Mouse (Mus musculus) heart, postnatal 0 days (tissue): ENCODE data around the gene Ccm2l. TPM values are rescaled to one million over a fixed set of nuclear protein-coding genes. Genes with fewer than 3 reads are reported as not detected.

Experiments used
- ATAC-seq: fragments of 200-750 bp; cut with Nextera tagmentation; 2 replicates; pipeline ENCODE4 v1.8.0; 2017; ENCODE audit warnings: low read depth, moderate number of reproducible peaks, moderate library complexity; ENCODE audit not compliant: insufficient read depth
- DNase-seq: peaks from one replicate; pipeline ENCODE4 v3.0.0-alpha.2; 2016; ENCODE audit warnings: low spot score
- H3K27ac ChIP-seq: fragments of 300-500 bp; sonication (generic); 2 replicates; pipeline ENCODE4 v1.5.1; 2014; ENCODE audit warnings: low read depth, mild to moderate bottlenecking
- H3K27me3 ChIP-seq: fragments of 300-500 bp; sonication (generic); 2 replicates; pipeline ENCODE4 v1.6.1; 2014; ENCODE audit warnings: low read length, mixed read lengths; ENCODE audit not compliant: control insufficient read depth, insufficient read depth
- H3K36me3 ChIP-seq: fragments of 300-500 bp; sonication (generic); replicated peaks from 2 replicates; pipeline ENCODE4 v1.6.1; 2014; ENCODE audit warnings: low read length, mixed read lengths; ENCODE audit not compliant: control insufficient read depth, insufficient read depth
- H3K4me1 ChIP-seq: fragments of 300-500 bp; sonication (generic); 2 replicates; pipeline ENCODE4 v1.6.1; 2014; ENCODE audit warnings: antibody characterized with exemption; ENCODE audit not compliant: control insufficient read depth, insufficient read depth
- H3K4me2 ChIP-seq: fragments of 300-500 bp; sonication (generic); 2 replicates; pipeline ENCODE4 v1.6.1; 2014; ENCODE audit warnings: low read depth, mild to moderate bottlenecking, low read length, moderate library complexity
- H3K4me3 ChIP-seq: fragments of 300-500 bp; sonication (generic); 2 replicates; pipeline ENCODE4 v1.5.1; 2014; ENCODE audit warnings: low read depth, low read length
- H3K9ac ChIP-seq: fragments of 300-500 bp; sonication (generic); replicated peaks from 2 replicates; pipeline ENCODE4 v1.6.1; 2014; ENCODE audit warnings: low read depth, low read length, mixed read lengths
- H3K9me3 ChIP-seq: fragments of 300-500 bp; sonication (generic); replicated peaks from 2 replicates; pipeline ENCODE4 v1.6.1; 2016; ENCODE audit warnings: low read length; ENCODE audit not compliant: control insufficient read depth
- CTCF ChIP-seq: IDR thresholded peaks from 2 replicates; pipeline ENCODE4 v1.5.1; 2016; ENCODE audit warnings: antibody characterized with exemption, control low read depth, low read depth
- EP300 ChIP-seq: IDR thresholded peaks from 2 replicates; pipeline ENCODE4 v1.6.1; 2016; ENCODE audit warnings: antibody characterized with exemption, low read depth
- WGBS: fragments of 180-500 bp; shearing (Covaris S2); extraction: QIAGEN DNeasy Blood & Tissue Kit; methylation state at CpG from one replicate; pipeline ENCODE4 v1.1.7; 2014; 5-methylcytosine and 5-hydroxymethylcytosine counted together
- polyA plus RNA-seq: library from polyadenylated mRNA; unstranded; fragments of >200 nt; fragmentation: Nextera tagmentation; extraction: Ambion mirVana; gene quantifications from 2 replicates; pipeline ENCODE4 v1.2.1, GENCODE M21; 2015
- total RNA-seq: library from RNA; depleted of rRNA; stranded (reverse); fragments of >200 nt; gene quantifications from 2 replicates; pipeline ENCODE4 v1.2.3, GENCODE M21; 2014; ENCODE audit warnings: low replicate concordance

Gene Ccm2l
- total and polyA plus RNA-seq, 2 experiments from 2014 or later, result 4.3 to 32.4 TPM

DNA sequence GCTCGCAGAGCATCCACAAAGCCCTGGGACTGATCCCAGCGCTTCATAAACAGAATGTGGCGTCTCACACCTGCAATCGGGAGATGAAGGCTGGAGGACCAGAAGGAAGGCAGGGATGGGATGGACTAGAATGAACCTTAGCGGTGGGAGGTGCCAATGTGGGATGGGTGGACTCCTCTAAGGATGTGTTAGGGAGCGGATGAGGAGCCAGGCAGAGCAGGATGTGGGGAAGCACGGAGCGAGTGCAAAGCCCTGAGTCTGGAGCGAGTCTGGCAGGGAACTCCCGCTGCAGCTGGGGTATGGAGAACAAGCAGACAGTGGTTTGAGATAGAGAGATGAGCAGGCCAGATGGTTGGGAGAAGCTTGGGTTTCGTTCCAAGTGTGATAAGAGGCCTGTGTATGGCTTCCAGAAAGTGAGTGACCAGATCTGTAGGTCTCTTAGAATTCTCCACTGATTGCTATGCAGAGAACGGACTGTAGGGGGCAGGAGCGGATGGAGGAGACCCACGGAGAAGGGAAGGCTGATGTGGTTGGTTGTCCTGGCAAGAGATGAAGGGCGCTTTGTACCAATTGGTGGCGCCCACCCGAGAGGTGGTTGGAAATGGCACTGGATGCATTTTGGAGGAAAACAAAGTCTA, 17.8 kb upstream of the Ccm2l start:
- Histone ChIP-seq H3K36me3 (no peaks in the 10 kb centered on the region), H3K4me3 (no peak overlapping the region), H3K27ac (no peak overlapping the region), H3K4me1 (no peaks in the 10 kb centered on the region), H3K4me2 (no peak overlapping the region), H3K27me3 (peaks cover 18% of the 10 kb centered on the region), H3K9me3 (no peaks in the 10 kb centered on the region), H3K9ac (no peak overlapping the region)
- DNase-seq (peak; percentile 52), ATAC-seq (peak; percentile 36; the same call in 1 of the 2 replicates)
- WGBS, result 32% methylated on average over 17 of the region's 17 CpGs
- TF ChIP-seq EP300 (no peak), CTCF (peak; percentile 81)

DNA sequence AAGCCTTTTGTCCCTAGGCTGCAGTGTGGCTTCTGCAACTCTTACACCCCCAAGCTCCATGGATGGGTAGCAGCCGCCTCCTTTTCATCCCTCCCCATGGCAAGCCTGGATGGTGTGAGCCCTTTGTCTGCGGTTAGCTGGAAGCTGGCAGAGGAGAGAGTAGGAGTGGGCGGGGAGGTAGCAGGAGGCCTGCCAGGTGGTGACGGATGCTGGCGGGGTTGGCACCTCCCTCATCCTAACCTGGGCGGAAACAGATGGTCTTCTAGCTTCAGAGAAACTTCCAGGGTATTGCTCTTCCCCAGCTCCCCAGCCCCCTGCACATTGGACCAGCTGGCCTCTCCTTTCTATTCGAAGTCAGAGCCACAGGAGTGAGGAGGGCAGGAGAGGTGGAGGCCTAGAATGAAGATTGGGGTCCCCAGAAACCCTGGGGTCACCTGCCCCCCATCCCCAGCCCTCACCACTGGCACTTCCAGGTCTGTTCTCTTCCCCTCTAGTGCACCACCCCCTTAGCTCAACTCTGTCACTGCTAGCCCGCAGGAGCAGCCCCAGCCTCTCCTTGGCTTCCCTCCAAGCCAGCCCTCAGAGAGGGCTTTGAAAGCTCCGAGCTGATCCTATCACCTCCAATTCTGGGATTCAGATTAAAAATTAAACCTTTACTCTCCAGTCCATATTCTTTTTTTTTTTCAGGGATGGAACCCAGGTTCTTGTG, 16.3 kb upstream of the Ccm2l start:
- TF ChIP-seq EP300 (no peak), CTCF (no peak)
- H3K4me1 ChIP-seq, result no peaks in the 10 kb centered on the region
- no peak overlapping the region for H3K4me2 ChIP-seq
- no peaks in the 10 kb centered on the region for H3K36me3 ChIP-seq
- no peak for DNase-seq
- H3K4me3 ChIP-seq, result no peak overlapping the region
- no peak overlapping the region for H3K9ac ChIP-seq
- 17% methylated on average over 9 of the region's 9 CpGs for WGBS
- H3K9me3 ChIP-seq, result no peaks in the 10 kb centered on the region
- no peak for ATAC-seq
- H3K27ac ChIP-seq, result no peak overlapping the region
- H3K27me3 ChIP-seq, result peaks cover 24% of the 10 kb centered on the region

DNA sequence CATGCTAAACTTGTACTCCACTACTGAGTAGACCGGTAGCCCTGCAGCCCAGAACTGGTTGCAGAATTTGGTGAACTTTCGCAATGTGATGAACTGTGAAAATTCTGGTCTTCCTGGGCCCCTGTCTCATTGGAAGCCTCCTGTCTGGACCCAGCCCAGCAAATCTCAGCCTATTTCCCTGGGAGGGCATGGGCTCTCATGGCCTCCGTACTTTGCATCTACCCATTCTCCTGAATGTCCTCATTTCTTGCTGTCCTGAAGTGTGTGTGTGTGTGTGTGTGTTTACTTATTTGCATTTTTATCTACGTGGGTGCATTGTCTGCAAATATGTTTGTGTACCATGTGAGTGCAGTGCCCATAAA, 15.8 kb upstream of the Ccm2l start:
- H3K4me2 ChIP-seq, result no peak overlapping the region
- H3K27me3 ChIP-seq, result peaks cover 27% of the 10 kb centered on the region
- DNase-seq (no peak), ATAC-seq (no peak)
- TF ChIP-seq EP300, result no peak
- H3K4me1 ChIP-seq, result no peaks in the 10 kb centered on the region
- H3K9me3 ChIP-seq, result no peaks in the 10 kb centered on the region
- no peak overlapping the region for H3K27ac ChIP-seq
- H3K4me3 ChIP-seq, result no peak overlapping the region
- WGBS, result 76% methylated on average over 4 of the region's 4 CpGs
- H3K36me3 ChIP-seq, result no peaks in the 10 kb centered on the region
- H3K9ac ChIP-seq, result no peak overlapping the region

DNA sequence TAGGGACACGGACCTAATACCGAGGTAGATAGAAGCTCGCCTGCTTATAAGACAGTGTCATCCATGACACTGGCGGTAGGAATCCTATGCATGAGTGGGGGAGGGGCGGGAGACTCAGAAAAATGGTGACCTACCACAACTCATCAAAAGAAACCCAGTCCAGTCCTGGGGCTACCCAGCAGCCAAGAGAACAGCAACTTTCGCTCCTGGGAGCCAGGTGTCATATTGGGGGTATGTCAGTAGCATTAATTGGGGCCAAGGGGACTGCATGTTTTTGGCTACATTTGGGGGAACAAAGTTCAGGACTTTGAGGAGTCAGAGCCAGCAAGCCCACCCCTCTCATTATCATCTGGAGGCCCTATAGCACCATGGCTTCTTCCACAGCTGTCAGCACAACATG, 14.7 kb upstream of the Ccm2l start:
- Histone ChIP-seq H3K4me1 (no peaks in the 10 kb centered on the region), H3K9me3 (no peaks in the 10 kb centered on the region), H3K4me2 (no peak overlapping the region), H3K27ac (no peak overlapping the region), H3K9ac (no peak overlapping the region), H3K27me3 (peaks cover 29% of the 10 kb centered on the region), H3K4me3 (no peak overlapping the region), H3K36me3 (no peaks in the 10 kb centered on the region)
- no peak for ATAC-seq
- TF ChIP-seq EP300 (no peak), CTCF (no peak)
- DNase-seq, result no peak
- WGBS, result 70% methylated on average over 6 of the region's 6 CpGs

DNA sequence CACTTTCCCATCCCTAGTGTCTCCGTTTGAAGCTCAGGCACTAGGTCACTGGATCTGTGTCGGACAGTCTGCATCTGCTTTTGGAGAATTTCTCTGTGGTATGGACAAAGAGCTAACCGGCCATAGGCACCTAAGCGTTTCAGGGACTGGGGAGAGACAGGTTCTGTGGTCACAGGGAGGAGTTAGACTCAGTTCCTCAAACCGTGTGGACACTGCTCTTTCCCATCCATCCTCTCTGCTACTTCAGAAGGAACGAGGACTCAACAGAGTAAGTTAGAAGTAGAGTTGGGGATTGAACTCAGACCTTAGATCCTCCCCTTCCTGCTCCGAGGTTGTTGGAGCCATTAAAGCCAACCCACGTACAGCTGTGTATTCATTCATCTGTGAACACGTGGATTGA, 14.2 kb upstream of the Ccm2l start:
- H3K27me3 ChIP-seq, result peaks cover 29% of the 10 kb centered on the region
- no peaks in the 10 kb centered on the region for H3K36me3 ChIP-seq

More for the DNA sequence above, 14.2 kb upstream of the Ccm2l start:
- Histone ChIP-seq H3K4me3 (no peak overlapping the region), H3K27ac (no peak overlapping the region), H3K9ac (no peak overlapping the region), H3K4me2 (no peak overlapping the region), H3K9me3 (no peaks in the 10 kb centered on the region), H3K4me1 (no peaks in the 10 kb centered on the region)
- 66% methylated on average over 9 of the region's 9 CpGs for WGBS
- TF ChIP-seq CTCF (no peak), EP300 (no peak)
- no peak for DNase-seq
- no peak for ATAC-seq
